Mouse (Mus musculus) spleen, embryonic (tissue): Measurements from ENCODE around the gene Vps11.
"Not testable (repeated sequence)": the region's sequence is repeated elsewhere in the genome, so short reads cannot be mapped to it uniquely, and the experiment has no call there.

Experiments used
- CTCF ChIA-PET: fragments of 350-600 bp; sonication (Branson Sonifier 250); formaldehyde crosslinking; loops from one replicate; lab custom pipeline; 2022; lab: Charles Lee

The Vps11 gene

DNA sequence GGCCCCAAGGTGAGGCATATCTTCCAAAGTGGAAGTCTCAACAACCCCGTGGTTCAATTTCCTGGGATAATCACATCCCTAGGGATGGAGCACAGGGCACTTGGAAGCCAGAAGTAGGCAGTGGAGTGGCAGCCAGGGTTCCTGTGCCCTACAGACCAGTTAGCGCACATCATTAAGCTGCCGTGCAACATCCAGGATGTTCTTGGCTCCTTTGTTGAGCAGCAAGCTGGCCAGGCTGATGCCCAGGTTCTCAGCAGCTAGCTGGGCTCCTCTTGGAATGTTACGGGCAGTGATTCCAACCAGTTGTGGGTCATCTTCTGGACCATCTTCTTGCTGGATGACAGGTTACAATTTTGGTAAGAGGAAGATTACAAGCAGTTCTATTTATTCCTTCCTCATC is 25.0 kb downstream of the Vps11 start:
- CTCF ChIA-PET = not testable (repeated sequence)

DNA sequence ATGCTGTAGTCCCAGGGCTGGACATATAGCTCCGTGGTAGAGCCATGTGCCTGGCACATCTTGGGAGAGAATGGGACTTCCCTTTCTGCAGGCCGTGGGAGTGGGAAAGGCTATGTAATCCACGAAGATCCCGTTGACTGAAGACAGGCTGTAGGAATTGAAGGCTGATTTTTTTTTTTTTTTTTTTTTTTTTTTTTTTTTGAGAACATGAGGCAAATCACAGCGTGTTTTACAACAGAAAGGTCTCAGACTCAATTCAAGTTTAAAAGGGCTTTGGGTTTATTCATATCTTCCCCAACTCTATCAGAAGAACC is 25.4 kb downstream of the Vps11 start:
- CTCF ChIA-PET = interaction anchor here (0.5 kb wide), 1 partner anchor 29 kb away, joined by 4 read pairs; no protein-coding TSS in a partner anchor

DNA sequence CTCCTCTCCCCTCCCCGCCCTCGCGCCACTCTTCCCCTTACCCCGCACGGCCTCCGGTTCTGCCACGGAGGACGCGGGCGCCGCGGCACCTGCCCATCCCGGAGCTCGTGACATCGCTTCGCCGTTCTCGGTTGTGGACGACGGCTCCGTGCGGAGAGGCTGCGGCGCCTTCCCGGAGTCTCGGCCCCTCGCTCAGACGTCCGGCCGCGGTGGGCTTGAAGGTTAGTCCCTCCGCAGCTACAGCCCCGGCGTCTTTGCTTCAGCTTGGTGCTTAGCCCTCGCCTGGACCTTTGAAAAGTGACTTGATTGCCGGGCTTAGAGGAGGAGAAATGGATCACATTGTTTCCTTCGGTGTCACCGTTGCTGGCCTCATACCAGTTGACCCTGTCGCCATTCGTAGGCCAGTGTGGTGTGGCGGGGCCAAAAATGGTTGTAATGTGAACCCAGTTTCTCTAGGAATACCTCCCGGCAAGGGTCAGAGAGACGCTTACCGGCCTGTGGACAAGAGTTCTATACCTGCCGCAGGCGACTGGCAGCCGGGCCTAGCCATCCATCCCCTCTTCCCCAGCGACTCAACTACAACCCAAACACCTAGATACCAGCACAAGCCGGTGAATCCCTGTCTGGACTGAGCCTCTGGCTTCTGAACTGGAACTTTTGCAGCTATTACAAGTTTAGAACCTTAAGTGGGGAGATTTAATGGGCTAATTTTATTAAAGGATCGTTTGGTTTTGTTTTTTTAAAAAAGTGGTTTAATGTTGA is 26.0 kb downstream of the Vps11 start:
- CTCF ChIA-PET = interaction anchor here (0.5 kb wide), 1 partner anchor 28 kb away, joined by 4 read pairs; no protein-coding TSS in a partner anchor

DNA sequence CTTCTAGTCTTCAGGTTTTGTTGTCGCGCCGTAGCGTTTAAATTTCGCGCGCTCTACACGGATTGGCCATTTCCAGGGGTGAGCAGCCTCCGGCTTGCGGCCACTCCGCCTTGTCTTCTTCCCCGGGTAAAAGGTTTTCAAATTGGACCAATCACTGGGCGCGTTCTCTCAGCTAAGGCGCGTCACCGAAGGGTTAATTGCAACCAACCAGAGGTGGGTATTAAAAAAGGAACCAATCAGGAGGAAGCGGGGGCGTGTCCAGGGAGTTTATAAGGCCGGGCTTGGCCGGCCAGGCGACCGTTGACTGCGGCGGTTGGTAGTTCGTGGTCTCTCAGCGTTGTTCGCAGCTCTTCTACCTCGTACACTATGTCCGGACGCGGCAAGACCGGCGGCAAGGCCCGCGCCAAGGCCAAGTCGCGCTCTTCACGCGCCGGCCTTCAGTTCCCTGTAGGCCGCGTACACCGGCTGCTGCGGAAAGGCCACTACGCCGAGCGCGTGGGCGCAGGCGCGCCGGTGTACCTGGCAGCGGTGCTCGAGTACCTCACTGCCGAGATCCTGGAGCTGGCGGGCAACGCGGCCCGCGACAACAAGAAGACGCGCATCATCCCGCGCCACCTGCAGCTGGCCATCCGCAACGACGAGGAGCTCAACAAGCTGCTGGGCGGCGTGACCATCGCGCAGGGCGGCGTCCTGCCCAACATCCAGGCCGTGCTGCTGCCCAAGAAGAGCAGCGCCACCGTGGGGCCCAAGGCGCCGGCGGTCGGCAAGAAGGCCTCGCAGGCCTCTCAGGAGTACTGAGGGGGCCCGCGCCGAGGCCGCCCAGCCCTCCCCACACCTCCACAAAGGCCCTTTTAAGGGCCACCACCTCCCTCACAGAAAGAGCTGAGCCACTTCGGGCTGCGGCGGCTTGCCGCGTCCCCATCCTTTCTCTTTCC is 26.8 kb downstream of the Vps11 start, which contains the start of gene H2afx:
H2afx (plus strand) TSS at position 299 of the 935 bp plus-strand sequence.
- CTCF ChIA-PET = no interaction called here

DNA sequence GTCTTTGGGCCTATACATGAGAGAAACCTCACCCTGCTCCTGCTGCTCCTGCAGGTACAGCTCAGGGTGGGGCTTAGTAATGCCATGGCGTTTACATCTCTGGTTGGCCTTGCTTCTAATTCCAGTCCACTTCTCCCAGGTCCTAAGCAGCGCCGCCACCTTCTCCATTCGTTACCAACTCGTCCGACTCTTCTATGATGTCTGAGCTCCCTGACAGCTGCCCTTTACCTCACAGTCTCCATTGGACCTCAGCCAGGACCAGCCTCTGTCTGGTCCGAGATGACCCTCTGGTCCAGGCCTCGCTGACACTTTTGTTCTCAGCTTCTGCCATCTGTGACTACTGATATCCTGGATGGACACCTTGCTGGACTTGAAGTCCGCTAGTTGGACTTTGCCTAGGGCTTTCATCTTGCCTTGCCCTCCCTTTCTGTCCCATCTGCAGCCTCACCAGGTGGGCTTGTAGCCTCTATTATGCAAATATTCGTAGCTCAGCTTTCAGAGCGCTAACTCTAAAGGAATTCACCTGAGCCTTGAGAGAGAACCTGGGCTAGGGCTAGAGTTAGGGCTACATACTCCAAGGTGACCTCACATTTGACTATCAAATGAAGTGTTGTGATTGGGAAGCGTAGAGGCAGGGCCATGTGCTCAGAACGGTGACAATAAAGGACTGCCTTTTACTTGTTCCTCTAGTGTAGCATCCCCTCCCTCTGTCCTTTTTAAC is 28.4 kb downstream of the Vps11 start:
- CTCF ChIA-PET = interaction anchor here (0.6 kb wide), 1 partner anchor 44 kb away, joined by 6 read pairs; no protein-coding TSS in a partner anchor

DNA sequence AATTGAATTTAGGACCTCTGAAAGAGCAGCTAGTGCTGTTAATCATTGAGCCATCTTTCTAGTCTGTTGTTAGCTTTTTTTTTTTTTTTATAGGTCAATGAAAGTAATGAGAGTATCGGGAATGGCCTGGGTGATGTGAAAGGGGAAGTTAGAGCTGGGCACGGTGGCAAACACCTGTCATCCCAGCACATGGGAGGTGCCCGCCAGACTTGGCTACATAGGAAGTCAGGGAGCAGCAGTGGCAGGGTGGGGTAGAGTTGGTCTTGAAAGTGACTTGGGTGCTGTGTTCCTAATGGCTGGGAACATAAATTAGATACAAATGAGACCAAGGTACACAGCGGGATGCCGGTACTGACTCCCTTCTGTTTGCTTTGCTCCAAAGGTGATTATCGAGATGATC is 30.7 kb downstream of the Vps11 start:
- CTCF ChIA-PET = interaction anchor here (0.5 to 0.7 kb wide), 4 partner anchors 162 to 1945 kb away, joined by 3 to 18 read pairs (median 3); no protein-coding TSS in a partner anchor

DNA sequence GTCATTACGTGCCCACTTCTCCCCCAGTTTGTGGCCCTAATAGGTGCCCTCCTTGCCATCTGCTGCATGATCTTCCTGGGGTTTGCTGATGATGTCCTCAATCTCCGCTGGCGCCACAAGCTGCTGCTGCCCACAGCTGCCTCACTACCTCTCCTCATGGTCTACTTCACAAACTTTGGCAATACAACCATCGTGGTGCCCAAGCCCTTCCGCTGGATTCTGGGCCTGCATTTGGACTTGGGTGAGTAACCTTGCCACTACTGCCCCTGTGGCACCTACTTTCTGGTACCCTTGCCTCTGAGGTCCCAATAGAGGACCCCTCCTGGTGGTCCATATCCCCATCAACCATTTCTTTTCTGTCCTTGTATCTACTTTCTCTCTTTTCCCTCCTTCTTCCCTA is 33.5 kb downstream of the Vps11 start:
- CTCF ChIA-PET = no interaction called here

DNA sequence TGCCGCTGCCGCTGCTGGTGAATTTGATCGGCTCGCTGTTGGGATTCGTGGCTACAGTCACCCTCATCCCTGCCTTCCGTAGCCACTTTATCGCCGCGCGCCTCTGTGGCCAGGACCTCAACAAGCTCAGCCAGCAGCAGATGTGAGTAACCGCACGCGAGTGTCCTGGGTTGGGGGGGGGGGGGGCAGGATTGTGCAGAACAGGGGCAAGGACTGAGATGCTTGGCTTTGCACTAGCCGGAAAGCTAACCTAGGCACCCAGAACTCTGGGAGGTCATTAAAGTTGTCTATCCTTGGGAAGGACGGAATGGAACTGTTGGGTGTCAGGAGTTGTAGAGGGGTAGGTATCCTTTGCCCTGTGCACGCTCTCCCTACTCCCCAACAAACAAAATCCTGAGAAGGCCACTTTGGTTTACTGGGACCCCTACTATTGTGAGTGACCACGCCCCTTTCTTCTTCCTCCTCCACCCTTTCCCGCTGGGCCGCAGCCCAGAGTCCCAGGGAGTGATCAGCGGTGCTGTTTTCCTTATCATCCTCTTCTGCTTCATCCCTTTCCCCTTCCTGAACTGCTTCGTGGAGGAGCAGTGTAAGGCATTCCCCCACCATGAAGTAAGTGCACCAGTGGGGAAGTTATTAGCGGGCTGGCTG is 34.3 kb downstream of the Vps11 start:
- CTCF ChIA-PET = interaction anchor here (0.8 to 1.4 kb wide), 2 partner anchors 20 to 40 kb away, joined by 3 to 4 read pairs; no protein-coding TSS in a partner anchor

DNA sequence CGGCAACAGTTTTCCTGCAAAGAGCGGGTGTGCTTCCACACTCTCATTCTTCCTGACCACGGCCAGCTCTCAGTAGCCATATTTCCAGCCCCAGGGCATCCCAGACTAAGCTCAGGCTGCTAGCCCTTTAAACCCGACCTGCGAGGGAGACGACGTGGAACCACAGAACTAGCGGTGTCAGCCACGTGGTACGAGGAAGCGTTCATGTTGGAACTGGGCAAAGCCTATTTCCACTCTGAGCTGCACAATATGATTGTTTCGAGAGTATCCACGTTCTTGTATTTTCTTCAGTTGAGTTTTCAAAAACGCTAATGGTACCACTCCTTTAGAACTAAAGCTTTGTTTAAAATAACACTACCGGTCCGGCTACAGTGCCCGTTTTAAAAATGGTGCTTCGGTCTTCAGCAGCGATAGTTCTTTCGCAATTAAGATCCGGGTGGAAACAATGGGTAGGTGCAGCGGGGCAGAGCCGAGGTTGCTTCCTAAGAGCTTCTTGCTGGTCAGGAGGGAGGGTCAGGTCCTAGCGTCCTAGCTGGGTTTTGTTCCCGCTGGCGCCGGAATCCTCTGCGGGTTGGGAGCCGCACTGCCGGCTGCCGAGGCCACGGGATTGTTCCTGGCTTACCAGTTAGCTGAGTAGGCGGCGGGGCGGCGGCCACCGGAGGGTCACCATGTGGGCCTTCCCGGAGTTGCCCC is 35.0 kb downstream of the Vps11 start:
- CTCF ChIA-PET = interaction anchor here (0.8 to 1.4 kb wide), 2 partner anchors 21 to 39 kb away, joined by 3 to 4 read pairs; no protein-coding TSS in a partner anchor

DNA sequence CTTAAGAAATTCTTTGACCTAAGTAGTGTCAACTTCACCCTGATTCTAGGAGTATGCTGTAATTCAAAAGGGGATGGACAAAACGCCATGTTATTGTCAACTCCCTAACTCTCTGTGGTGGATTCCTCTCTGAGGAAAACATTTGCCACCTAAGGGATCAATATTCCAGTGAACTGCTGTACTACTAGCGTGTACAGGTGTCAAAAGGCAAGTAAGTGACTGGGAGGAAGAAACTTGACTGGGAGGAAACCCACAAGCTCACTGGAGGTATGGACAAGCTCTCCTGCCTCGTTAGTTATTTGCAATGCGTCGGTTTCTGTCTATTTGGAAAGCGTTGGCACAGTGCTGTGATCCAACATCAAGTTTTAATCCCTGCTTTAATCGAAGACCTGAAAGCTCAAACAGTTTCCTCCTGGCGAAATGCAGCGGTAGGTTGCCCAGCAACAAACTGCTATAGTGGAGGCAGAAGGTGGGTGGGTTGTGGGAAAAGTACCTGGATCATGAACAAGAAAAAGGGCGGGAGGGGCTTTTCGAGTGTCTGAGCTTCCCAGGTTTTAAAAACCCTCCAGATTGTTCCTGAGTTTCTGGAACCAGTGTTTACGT is 35.6 kb downstream of the Vps11 start, which contains the start of gene Dpagt1:
Dpagt1 (plus strand) TSS at position 252 of the 603 bp plus-strand sequence.
- CTCF ChIA-PET = interaction anchor here (1.4 kb wide), 1 partner anchor 38 kb away, joined by 4 read pairs; no protein-coding TSS in a partner anchor

DNA sequence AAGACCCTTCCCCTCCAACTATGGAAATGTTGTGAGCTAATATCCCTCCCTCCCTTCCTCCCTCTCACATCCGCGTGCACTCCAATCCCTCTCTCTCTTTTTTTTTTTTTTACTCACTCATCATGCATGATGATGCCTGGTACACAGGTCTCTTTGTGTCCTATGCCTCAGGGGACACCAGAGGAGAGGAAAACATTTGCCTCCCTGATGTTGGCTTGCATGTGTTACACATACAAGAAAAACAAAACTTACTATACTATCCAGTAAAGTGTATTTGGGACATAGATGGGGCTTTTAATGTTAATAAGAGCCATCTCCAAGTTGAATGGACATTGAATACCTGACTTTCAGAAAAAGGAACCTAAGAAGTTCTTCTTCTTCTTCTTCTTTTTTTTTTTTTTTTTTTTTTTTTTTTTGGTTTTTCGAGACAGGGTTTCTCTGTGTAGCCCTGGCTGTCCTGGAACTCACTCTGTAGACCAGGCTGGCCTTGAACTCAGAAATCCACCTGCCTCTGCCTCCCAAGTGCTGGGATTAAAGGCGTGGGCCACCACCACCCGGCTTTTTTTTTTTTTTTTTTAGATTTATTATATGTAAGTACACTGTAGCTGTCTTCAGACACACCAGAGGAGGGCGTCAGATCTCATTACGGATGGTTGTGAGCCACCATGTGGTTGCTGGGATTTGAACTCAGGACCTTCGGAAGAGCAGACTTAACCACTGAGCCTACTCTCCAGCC is 36.3 kb downstream of the Vps11 start:
- CTCF ChIA-PET = not testable (repeated sequence)

DNA sequence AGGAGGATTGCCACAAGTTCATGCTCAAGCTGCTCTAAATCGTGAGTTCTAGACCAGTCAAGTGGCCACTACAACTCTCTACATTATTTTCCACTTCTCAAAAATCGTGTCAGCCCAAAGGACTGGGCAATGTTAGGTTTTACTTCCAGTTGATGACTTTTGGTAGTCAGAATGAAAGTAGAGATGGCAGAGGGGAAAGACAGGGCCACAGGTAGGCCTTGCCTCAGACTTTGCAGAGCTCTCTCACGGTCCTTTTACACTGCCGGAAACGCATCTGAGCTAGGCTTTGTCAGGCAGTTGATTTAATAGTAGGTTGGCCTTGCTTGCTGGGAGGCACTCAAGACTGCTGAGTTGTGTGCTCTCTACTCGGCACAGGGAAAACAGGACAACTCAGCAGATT is 37.3 kb downstream of the Vps11 start:
- CTCF ChIA-PET = interaction anchor here (0.6 kb wide), 1 partner anchor 17 kb away, joined by 4 read pairs; no protein-coding TSS in a partner anchor

DNA sequence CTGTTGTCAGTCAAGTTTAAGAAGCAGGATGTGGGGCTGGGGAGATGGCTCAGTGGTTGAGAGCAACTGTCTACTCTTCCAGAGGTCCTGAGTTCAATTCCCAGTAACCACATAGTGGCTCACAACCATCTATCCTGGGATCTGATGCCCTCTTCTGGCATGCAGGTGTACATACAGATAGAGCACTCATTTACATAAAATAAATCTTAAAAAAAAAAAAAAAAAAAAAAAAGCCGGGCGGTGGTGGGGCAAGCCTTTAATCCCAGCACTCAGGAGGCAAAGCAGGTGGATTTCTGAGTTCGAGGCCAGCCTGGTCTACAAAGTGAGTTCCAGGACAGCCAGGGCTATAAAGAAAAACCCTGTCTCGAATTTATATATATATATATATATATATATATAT is 37.8 kb downstream of the Vps11 start:
- CTCF ChIA-PET = not testable (repeated sequence)

DNA sequence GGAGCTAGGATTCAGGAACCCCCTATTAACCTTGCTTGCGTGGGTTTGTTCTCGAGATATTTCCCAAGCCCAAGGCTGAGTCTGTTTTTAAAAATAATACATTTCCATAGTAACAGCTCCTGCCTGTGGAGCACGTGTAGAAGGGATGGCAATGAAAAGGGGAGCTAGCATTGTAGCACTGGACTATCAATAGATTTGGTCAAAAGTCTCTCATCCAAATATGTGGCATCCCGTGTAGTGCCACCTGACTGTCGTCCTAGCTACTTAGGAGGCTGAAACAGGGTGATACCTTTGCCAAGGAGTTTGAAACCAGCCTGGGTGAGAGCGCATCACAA is 40.7 kb downstream of the Vps11 start:
- CTCF ChIA-PET = interaction anchor here (0.9 to 1.1 kb wide), 2 partner anchors 27 to 158 kb away, joined by 3 read pairs; no protein-coding TSS in a partner anchor

DNA sequence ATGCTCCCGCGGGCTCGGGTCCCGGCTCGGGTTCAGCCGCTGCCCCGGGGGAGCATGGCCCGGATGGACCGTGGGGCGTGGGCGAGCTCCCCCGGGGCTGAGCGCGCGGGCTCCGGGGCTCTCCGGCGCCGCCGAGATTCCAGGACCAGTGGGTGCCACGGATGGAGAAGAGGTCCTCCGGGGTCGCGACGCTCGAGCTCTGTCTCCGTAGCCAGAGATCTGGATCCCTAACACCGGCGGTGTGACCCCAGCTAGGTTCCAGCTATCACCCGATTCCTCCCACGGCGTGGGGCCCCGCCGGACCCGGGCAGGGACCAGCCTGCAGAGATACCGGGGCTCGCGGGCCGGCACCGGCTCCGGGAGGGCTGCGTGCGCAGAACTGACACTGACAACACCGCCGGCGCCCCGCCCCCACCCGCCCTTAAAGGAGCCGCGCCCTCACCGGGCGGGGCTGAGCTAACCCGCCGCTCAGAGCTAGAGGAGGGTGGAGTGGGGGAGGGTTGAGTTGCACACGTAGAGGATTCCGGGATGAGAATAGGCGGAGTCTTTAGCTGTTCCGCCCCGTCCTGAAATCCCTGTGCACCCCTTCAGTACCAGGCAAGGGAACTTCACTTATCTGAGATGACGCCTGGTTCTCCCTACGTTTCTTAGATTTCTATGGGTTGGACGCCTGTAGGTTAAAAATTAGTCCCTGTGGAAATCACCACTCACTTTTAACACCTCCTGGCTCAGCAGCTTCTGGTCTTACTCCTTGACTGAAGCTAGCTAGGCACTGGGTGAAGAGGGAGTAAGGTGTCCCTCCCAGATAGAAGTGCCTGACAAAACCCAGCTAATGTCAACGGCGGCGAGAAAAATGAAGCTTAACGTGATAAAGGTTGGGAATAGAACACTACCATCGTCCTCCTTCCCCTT is 41.3 kb downstream of the Vps11 start, which contains the start of gene C2cd2l:
C2cd2l (minus strand) TSS at position 399 of the 912 bp plus-strand sequence.
- CTCF ChIA-PET = interaction anchor here (1.1 kb wide), 1 partner anchor 28 kb away, joined by 3 read pairs; no protein-coding TSS in a partner anchor

DNA sequence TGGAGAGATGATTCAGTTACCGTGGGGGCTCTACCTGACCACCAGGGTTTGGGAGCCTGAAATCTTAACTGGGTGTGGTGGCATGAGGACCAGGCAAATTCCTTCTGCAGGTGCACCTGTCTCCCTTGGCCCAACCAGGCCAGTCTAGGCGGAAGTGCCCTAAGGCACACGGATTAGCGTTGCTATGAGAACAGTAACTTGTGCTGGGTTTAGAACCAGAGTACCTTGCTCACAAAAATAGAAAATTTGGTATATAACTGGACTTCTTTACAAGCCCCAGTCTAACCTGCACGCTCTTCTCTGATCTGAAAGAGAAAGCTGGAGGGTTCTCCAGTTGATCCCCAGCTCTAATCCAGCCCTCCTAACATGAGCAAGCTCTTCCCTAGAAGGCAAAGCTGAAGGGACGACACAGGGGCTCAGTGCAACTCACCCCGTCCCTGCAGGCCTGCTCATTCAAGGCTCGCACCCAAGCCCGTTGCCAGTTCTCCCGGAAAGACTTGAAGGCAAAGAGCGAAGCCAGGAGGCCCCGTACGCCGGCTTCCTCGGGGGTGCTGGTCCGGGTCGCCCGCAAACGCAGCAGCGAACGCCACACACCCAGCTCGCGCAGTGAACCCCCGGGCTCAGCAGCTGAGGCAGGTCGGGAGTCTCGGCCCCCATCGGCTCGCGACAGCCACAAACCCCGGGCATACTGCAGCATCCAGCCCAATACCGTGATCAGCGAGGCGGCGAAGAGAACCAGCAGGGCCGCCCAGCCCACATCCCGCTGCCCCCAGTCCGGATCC is 42.2 kb downstream of the Vps11 start:
- CTCF ChIA-PET = no interaction called here

DNA sequence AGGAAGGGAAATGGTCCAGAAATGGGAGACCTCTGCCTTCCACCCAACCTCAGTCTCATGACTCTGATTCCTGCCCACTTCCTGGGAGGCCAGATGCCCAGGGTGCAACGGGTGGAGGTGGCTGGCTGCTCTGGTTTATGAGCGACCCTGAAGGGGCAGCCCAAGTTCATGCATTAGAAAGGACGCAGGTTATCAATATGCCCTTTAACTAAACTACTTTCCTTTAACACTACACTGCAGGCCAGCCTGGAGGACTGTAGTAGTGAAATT is 42.7 kb downstream of the Vps11 start:
- CTCF ChIA-PET = interaction anchor here (0.5 kb wide), 1 partner anchor 176 kb away, joined by 11 read pairs; no protein-coding TSS in a partner anchor
